Mouse (Mus musculus) MEL-GATA-1-ER (cell line): ENCODE measurements around the gene Ergic1.
A peak's percentile ranks its signal among the peaks of the same experiment; 100 is the strongest.

ENCODE experiments used
- DNase-seq: peaks from one replicate; pipeline ENCODE4 v3.0.0-alpha.2; 2012; ENCODE audit warnings: low read depth; ENCODE audit errors: extremely low read depth

The Ergic1 gene

GRCm38 (mm10) chr17:26659573-26659915, 98.3 kb downstream of the Ergic1 start:
- no peak for DNase-seq

DNA sequence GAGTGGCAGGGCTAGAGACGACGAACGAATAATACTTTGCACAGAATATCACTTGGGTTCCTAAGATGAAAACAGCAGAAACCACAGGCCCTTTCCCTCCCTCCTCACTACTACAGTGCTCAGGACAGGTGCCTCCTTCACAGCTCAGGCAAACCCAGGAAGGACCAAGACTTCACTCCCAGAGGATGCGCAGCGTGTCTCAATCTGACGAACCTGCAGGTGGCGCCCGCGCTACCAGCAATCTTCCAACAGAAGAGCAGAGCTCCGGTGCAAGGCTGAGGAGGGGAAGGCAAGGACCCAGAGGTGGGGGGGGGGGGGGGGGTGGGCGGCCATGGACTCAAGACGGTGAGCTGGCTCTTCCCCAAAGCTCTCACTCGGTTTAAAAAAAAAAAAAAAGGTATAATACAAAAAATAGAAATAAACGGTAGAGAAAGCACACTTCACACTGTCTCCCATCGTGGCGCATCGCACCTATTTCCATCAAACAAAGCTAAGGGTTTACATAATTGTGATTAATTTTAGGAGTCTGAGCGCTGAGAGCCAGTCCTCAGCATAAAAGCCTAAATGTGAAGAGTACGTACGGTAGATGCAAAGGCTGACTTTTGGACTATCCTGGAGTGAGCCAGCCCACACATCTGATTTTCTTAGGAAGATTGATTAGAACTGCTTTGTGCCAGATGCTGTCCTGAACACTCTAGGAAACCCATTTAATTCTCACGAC, 99.1 kb downstream of the Ergic1 start:
- no peak for DNase-seq

DNA sequence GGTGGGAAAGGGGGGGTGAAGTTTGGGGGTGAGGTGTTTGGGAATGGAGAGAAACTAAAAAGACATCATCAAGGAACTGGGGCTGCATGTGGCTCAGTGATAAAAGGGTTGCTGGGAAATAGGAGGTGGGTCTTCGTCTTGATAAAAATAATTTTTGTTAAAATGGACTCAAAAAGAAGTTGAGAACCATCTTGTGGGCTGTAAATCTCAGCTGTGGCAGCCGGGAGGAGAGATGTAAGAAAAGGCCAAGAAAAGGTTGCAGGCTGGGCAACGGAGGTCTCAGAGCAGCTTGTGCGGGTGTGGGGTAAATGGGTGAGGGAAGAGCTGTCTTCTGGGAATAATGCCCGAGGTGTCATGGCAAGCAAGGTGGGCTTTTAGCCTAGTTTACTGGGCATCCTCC, 100.9 kb downstream of the Ergic1 start:
- no peak for DNase-seq

GRCm38 (mm10) chr17:26662978-26663683, 101.8 kb downstream of the Ergic1 start, which contains the start of gene Atp6v0e:
TSS of gene Atp6v0e (plus strand) at chr17:26663231.
- DNase-seq: peak; percentile 93

DNA sequence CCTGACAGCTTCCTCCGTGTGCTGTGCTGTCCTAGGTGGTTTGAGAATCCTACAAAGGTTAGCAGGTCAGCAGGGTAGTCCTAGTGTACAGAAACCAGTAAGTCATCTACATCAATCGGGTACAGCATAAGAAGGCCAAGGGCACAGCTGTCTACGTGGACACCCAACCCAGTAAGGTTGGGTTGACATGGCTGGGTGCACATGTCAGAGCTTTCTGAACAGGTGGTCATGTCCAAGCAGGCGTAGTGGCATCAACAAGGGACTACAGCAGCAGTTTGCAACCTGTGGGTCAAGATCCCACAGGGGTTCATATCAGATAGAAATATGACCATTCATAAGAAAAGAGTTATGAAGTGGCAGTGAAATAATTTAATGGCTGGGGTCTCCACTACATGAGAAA, 104.3 kb downstream of the Ergic1 start:
- no peak for DNase-seq

DNA sequence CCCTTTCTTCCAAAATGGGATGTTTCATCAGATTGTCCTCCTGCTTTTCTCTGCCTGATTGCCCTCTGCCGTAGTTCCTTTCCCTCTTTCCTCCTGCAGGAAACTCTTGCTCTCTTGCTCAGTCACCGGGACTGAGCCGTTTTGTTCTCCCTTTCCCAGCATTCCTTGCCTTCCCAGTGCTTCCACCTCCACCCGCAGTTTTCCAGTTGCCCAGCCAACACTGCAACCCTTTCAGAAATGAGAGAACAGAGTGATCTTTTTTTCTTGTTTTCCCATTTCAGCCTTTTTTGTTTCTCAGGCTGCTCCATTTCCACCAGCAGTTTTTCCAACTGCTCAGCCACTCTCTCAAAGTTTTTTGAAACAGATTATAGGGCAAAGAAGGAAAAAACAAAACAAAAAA, 110.0 kb downstream of the Ergic1 start:
- DNase-seq: no peak

GRCm38 (mm10) chr17:26675845-26676244, 114.6 kb downstream of the Ergic1 start:
- DNase-seq: no peak

GRCm38 (mm10) chr17:26676252-26676615, 114.9 kb downstream of the Ergic1 start:
- peak; percentile 59 for DNase-seq

DNA sequence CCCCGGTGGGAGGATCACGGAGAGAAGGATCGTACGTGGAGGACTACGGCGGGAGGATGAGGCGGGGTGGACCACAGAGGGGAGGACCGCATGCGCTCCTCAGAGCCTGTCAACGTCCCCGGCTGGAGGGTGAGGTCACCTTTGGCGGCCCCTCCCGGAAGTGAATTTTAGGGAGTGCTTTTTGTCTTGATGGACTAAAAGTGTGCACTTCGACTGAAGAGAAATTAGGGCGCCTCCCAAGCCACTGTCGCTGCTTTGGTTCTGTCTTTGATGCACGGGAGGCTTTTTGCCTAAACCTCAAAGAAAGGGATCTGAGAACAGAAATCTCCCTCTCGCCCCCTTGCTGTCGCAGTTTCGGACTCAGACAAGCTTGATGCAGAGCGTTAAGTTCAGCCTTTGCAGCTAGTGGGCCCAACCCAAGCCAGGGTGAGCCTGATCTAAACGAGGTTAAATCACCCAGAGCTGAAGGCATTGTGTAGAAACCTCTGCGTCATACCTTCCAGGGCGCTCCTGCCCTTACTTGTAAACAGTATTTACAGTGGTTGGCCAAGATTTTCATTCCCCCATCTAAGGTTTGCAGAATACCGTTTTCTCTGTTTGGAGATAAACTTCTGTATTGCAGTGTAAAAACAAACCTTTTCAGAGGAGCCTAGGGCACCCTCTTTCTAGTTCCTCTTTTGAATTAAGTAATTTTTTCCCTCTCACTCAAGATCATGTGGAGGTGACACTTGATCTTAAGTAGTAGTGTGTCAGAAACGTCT, 115.5 kb downstream of the Ergic1 start:
- peak; percentile 80 for DNase-seq

GRCm38 (mm10) chr17:26677711-26678637, 116.7 kb downstream of the Ergic1 start:
- peak; percentile 70 for DNase-seq

DNA sequence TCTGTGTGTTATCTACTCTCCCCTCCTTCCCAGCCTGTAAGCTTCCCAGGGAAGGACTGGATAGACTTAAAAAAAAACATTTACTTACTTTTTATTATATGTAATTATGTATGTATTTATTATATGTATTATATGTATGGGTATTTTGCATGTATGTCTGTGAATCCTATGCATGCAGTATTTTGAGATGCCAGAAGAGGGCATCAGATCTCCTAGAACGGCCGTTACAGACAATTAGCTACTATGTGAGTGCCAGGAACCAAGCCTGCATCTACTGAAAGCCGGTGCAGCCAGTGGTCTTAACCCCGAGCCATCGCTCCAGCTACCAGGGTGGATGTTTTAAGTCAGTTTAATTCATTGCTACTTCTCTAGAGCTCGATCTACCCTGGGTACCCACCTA, 120.0 kb downstream of the Ergic1 start:
- no peak for DNase-seq

- DNase-seq: no peak
These were observed 125.2 kb downstream of the Ergic1 start for GRCm38 (mm10) chr17:26686334-26687000.

DNA sequence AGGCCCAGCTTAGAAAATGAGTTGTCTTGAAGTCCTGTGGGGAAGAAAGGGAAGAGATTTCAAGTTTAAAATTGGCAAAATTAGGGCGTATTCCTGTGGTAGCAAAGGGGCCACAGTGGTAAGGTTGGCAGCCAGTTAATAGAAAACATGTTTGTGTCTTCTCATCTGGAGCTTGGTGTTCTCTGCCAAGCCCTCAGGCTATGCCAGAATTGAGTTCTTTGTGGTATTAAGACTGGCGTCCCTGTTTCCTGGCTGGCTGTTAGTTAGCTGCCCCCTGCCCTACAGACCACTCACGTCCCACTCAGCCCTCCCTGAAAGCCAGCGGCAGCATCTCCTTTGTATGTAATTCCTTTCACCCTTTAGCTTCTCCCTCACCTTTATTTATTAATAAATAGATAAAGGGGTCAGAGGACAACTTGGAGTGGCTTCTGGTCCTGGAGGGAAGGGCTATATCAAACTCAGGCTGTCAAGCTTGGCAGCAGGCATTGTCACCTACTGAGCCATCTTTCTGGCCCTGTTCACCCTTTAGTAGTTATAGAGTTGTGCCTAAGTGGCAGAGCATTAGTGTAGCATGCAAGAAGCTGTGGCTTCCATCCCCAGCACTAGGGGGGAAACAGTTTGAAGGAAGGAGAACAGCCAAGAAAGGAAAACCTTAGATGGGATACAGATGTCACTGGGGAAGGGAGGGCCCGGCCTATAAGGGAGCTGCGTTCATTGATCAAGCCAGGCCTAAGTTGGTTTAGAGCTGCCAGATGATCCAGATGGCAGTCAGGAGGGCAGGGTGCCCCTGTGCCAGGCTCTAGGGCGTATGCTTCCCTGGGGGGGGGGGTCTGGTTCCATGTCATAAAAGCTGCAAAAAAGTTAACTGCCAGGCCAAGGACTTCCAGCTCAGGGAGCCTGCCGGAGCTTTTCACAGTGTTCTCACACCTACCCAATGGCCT, 127.8 kb downstream of the Ergic1 start:
- DNase-seq: no peak

DNA sequence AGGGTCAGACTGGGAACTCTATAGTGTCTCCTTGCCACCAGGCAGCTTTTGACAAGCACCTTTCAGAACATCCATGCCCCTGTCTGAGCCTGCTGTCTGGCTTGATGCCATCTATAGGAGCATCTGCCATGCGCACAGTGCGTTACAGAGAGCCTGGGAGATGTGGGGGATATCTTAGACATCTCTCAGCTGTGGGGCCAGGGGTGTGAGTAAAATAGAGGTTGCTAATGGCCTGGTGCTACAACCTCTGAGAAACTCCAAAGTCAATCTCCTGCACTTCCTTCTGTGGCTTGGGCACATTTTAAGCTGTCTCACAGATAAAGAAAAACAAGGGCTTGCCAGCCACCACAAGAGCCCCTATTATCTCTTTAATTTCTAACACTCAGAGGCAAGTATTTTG, 128.5 kb downstream of the Ergic1 start:
- peak; percentile 45 for DNase-seq

DNA sequence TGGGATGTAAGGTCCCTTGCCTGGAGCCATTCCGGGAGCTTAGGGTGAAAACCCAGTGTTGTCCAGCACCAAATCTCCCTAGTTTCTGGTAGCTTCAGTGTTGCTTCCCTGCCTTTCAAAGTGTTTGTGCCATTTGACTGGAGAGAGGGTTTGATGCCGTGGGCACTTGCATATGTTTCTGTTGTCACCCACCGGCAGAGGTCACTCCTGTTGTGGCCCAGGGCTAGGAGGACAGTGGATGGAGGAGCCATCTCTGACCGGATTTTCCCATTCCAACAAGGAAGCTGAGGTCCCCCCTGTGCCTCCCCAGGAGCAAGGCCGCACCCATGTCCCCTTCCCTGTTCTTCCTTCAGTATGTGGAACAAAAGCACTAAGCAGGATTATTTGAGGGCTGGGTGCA, 128.9 kb downstream of the Ergic1 start:
- DNase-seq: no peak

DNA sequence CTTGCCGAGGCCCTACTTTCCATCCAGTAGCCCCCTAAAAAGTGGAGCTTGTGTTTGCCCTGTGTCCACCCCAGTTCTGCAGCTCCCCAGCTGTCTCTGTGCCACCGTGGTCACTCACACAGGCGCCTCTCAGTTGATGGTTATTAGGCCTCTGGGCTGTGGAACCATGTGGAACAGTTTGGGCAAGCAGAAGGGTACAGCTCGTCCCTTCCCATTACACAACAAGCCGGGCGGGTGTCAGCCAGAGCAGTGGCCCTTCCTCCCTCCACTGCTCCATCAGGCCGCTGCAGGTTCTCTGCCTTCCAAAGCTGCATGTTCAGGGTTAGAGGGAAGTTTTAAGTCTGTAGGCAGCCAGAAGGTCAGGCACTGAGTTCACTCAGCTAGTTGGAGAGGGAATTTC, 129.8 kb downstream of the Ergic1 start:
- no peak for DNase-seq

DNA sequence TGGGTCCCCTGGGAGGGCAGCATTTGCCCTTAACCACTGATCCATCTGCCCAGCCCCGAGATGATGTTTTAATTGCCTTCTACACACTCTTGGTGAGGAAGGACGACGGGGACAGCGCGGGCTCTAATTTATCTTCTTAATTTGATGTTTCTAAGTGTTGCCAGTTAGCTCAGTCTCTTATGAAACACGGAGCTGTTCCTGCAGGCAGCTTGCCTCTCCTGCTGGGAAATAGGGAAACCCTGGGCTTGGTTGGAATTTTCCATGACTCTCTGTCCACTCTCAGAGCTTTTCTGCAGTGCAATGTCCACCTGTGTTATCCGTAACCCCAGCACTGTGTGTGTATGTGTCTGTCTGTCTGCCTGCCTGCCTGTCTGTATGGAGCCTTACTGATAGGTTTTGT, 132.1 kb downstream of the Ergic1 start:
- DNase-seq: no peak

DNA sequence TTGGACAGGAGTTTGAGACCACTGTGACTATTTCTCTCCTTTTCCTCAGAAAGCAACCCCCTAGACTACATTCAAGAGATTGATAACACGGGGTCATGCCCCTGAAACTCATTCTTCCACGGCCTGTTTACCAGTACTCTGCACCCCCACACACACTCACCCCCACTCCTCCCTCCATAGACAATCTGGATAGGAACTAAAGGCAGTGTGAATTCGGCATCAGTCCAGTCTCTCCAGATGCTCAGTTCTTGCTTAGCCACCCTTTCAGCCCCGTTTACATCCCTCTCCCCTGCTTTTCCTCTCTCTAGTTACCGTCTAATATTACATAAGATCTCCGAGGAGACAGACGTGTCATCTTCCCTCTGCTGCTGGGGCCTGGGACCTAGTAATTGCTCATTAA, 132.9 kb downstream of the Ergic1 start:
- DNase-seq: no peak

DNA sequence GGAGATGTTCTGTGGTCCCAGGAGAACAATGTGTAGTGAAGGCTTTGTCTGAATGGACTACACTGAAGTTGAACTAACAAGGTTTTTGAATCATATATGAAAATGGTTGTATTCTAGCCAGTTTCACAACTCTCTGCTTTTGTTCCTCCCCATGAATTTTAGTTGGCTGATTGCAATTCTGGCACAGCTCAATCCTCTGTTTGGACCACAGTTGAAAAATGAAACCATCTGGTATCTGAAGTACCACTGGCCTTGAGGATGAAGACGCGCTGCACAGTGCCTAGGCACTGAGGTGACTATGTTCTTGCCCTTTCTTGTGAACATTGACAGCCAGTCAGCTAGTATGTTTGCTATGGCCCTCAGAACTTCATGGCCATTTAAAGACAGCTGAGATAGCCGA, 133.9 kb downstream of the Ergic1 start:
- DNase-seq: no peak

GRCm38 (mm10) chr17:26698846-26699245, 137.6 kb downstream of the Ergic1 start:
- DNase-seq: no peak
